Mouse (Mus musculus): Measurements from ENCODE around the gene Asic2. TPM values are rescaled to one million over a fixed set of nuclear protein-coding genes. Genes with fewer than 3 reads are reported as not detected.
"Not testable (repeated sequence)": the region's sequence is repeated elsewhere in the genome, so short reads cannot be mapped to it uniquely, and the experiment has no call there.

The Asic2 gene
- total RNA-seq, 2 experiments from 2014 or later, result 52.8 to 57.6 TPM

DNA sequence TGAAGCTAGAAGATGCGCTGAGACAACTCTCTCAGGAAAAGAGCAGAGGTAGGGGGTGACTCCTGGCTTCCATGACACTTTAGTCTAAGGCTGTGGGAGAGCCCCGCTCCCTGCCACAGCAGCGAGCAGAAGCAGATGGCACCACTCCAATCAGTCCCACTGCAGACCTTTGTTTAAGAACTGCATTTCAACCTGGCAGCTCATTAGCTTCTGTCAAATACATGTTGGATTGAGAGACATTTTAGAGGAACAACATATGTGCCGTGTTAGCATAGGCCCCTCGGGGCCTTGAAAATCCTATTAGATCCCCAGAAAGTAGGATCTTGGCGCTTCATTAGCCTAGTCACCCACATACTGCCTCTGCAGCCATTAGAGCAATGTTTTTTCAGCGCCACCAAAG lies 697.7 kb downstream of the Asic2 start:
- DNase-seq, result peak; percentile 41
- intact Hi-C loops (cut with DNase I), result no loop called here

DNA sequence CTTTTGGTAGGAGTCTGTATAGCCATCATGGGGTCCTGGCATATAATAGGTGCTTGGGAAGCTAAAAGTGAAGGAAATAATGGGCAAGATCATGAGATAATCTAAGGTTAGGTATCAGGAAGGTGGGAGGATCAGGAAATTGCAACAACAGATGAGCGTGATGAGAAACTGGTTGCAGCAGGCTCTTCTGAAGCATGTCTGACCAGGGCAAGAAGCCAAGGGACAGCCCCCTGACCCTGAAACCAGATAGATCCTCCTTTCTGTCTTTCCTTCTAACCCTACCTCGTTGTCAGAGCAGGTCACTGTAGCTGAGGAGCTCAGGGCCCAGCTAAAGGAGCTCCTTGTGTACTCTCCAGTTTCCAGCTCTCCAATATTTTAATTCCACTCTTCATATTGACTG lies 704.5 kb downstream of the Asic2 start:
- DNase-seq, result no peak
- intact Hi-C loops (cut with DNase I), result no loop called here

GRCm38 (mm10) chr11:81263193-81263592 lies 705.1 kb downstream of the Asic2 start:
- no peak for DNase-seq
- intact Hi-C loops (cut with DNase I), result no loop called here

DNA sequence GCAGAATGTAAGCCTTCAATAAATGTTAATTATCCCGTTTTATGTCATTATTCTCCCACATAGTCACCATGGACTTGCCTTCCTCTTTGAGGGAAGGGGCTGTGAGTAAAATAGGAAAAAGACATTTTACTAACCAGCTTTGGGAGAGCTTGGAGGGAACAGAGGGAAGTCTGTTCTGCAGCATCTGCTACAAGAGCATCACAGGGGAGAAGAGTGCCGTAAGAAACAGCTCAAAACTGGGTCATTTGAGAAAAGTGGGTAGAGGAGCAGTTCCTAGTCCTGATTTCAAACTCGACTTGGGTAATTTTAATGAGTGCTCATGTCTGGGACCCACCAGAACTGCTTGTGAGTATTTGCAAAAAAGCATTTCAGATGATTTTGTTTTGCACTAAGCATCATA lies 707.0 kb downstream of the Asic2 start:
- intact Hi-C loops (cut with DNase I), result no loop called here
- DNase-seq, result no peak

GRCm38 (mm10) chr11:81241183-81241582 lies 727.1 kb downstream of the Asic2 start:
- intact Hi-C loops (cut with DNase I); DNase-seq: not testable (repeated sequence)

- intact Hi-C loops (cut with DNase I), result no loop called here
- peak; percentile 35 for DNase-seq
These were observed 728.1 kb downstream of the Asic2 start for GRCm38 (mm10) chr11:81239966-81240681.

DNA sequence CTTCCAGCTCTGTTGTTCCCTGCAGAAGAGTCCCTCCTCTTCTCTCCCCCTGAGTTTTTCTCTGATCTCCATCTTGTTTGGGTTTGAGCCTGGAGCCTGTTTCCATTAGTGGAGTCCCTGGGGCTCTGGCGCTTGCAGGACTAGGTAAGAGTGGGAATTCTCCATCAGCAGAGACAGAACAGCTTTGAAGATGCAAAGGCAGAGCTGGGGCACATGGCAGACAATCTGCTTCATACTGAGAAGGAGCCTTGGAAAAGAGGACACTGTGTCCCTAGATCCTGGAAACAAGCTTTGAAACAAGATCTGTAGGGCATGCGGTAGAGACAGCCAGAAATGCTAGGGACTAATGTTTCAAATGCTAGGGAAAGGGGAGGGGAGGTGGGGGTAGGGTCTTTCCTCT lies 729.2 kb downstream of the Asic2 start:
- intact Hi-C loops (cut with DNase I), result no loop called here

GRCm38 (mm10) chr11:81236070-81236469 lies 732.2 kb downstream of the Asic2 start:
- intact Hi-C loops (cut with DNase I), result no loop called here
- no peak for DNase-seq

More for the DNA sequence above, 729.2 kb downstream of the Asic2 start:
- DNase-seq, result no peak

DNA sequence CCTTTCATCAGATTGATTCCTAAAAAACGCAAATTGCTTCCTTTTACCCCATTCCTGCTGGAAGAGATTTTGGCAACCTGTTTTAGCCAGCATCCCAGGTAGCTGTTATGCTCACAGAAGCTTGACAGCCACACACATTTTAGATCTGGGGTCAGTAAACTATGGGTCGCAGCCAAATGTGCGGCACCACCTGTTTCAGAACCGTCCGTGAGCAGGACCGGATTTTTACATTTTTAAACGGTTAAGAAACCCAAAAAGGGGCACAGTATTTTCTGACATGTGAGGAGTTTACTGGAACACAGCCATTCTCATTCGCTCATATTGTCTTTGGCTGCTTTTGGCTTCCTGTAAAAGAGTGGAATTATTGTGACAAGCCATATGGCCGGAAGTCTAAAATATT lies 744.9 kb downstream of the Asic2 start:
- no peak for DNase-seq
- intact Hi-C loops (cut with DNase I), result no loop called here

- no peak for DNase-seq
- intact Hi-C loops (cut with DNase I), result no loop called here
These were observed 747.5 kb downstream of the Asic2 start for GRCm38 (mm10) chr11:81220786-81221185.

- intact Hi-C loops (cut with DNase I), result no loop called here
- DNase-seq, result no peak
These were observed 762.8 kb downstream of the Asic2 start for GRCm38 (mm10) chr11:81205471-81205870.

GRCm38 (mm10) chr11:81202578-81202977 lies 765.7 kb downstream of the Asic2 start:
- intact Hi-C loops (cut with DNase I), result no loop called here
- no peak for DNase-seq

DNA sequence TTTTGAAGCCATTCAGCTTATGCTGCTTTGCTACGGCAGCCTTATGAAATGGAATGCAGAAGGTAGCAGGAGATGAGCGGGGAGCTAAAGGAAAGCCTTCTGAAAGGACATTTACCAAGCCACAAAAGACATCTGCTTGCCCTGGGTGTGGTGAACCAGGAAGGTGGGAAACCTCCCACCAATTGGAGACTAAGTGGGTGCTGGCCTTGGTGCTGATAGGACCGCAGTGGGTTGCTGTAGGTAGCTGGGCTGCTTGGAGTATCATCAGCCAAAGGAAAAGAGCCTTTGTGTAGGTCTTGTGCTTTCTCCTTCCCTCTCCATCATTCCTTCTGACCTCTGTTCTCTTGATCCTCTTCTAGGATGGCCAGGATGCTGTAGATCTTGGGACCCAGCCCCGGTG lies 774.4 kb downstream of the Asic2 start:
- intact Hi-C loops (cut with DNase I), result no loop called here
- no peak for DNase-seq

DNA sequence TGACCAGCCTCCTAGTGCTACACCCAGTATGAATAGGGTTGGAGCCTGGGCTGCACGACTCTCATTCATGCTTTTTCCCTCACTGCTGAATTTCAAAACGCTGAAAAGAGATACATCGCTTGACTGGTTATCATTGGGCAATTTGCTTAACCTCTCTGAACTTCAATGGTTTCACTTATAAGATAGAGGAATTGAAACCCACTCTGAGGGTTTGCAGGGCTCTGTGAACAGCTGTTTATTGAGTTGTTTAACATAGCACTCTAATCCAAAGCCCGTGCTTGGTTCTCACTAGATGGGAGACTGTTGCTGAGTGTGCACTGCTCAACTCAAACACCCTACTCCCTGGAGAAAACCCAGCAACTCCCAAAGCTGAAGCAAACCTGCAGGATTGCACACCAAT lies 776.1 kb downstream of the Asic2 start:
- intact Hi-C loops (cut with DNase I), result no loop called here
- DNase-seq, result no peak

GRCm38 (mm10) chr11:81189103-81189502 lies 779.2 kb downstream of the Asic2 start:
- DNase-seq, result no peak
- intact Hi-C loops (cut with DNase I), result no loop called here

DNA sequence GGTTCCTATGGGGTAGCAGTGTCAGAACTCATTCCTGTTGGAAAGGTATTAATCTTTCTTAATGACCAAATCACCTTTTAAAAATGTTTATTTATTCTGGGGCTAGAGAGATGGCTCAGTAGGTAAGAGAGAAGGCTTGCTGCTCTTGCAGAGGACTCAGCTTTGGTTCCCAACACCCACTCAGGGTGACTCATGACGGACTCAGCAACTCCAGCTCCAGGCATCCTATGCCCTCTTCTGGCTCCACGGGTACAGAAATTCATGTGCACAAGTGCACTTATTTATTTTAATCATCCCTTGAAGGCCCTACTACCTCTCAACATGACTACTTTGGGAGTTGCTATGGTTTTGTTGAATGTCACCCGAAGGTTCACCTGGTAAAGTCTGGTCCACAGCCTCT lies 780.4 kb downstream of the Asic2 start:
- intact Hi-C loops (cut with DNase I), result no loop called here
- no peak for DNase-seq

- intact Hi-C loops (cut with DNase I), result no loop called here
- no peak for DNase-seq
These were observed 783.5 kb downstream of the Asic2 start for GRCm38 (mm10) chr11:81184721-81185120.

DNA sequence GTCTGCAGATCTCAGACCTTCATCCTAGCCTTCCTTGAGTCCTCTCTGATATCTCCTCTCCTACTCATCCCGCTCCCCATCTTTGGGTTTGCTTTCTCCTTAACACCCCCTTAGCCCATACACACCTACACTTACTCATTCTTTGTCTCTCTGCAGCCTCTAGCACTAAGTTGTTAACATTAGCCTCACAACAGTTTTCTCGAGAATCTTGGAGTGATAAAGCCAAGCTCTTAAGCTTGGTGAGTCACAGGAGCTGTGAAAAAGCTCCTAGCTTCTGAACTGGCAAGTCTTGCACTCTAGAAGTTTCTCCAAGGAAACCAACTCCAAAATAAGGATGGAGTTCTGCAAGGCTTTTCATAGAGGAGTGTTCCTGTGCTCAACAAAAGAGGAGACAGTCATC lies 803.4 kb downstream of the Asic2 start:
- DNase-seq, result no peak
- intact Hi-C loops (cut with DNase I), result no loop called here

GRCm38 (mm10) chr11:81163056-81163455 lies 805.2 kb downstream of the Asic2 start:
- intact Hi-C loops (cut with DNase I), result no loop called here

GRCm38 (mm10) chr11:81153841-81154240 lies 814.4 kb downstream of the Asic2 start:
- intact Hi-C loops (cut with DNase I), result loop anchor here (5.0 to 10.0 kb wide), 3 partner anchors 252 to 441 kb away; no protein-coding TSS in a partner anchor

More at GRCm38 (mm10) chr11:81163056-81163455, 805.2 kb downstream of the Asic2 start:
- DNase-seq, result no peak

DNA sequence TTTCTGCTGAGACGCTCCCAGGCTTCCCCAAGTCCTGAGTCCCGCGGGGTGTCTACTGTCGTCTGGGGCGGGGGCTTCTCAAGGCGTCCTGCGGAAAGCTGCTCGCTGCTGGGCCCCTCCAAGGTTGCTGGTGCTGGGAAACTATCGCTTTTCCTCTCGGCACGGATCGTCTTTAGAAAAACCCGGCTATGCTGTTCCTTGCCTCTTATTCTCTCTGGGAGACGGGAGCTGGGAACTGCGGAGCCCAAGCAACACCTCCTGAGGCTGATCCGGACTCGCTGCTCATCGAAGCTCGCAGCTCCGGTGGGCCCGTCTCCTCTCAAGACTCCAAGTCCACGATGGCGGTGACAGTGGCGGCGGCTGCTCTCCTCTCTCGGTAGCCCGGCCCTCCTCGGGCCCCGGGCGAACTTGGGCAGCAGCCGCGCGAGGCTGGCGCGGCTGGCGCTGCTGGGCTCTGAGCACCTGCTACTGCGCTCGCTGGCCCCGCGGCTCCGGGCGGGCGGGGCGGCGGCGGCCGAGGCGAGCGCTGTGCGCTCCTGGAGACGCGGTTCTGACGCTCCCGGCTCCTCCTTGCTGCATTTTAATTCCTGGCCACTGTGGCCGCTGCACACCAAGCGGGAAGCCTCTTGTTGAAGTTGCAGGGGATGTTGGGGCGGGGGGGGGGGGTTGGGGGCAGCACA lies 815.0 kb downstream of the Asic2 start:
- intact Hi-C loops (cut with DNase I), result loop anchor here (5.0 to 10.0 kb wide), 3 partner anchors 251 to 442 kb away; no protein-coding TSS in a partner anchor
- DNase-seq, result peak; percentile 64

More at GRCm38 (mm10) chr11:81153841-81154240, 814.4 kb downstream of the Asic2 start:
- DNase-seq, result no peak
